Mouse (Mus musculus) limb, embryonic 10.5 days (tissue): ENCODE data around the gene Copz2. TPM values are rescaled to one million over a fixed set of nuclear protein-coding genes. Genes with fewer than 3 reads are reported as not detected.
"Not testable (repeated sequence)": the region's sequence is repeated elsewhere in the genome, so short reads cannot be mapped to it uniquely, and the experiment has no call there.

Source experiments
- DNase-seq: peaks from one replicate; pipeline ENCODE4 v3.0.0-alpha.2; 2017; ENCODE audit warnings: low spot score
- H3K27ac ChIP-seq: fragments of 300-500 bp; sonication (generic); 2 replicates; pipeline ENCODE4 v1.5.1; 2016; ENCODE audit warnings: mild to moderate bottlenecking
- H3K27me3 ChIP-seq: fragments of 300-500 bp; sonication (generic); 2 replicates; pipeline ENCODE4 v1.6.1; 2016; ENCODE audit warnings: low read depth, mild to moderate bottlenecking; ENCODE audit not compliant: poor library complexity, severe bottlenecking
- H3K36me3 ChIP-seq: fragments of 300-500 bp; sonication (generic); 2 replicates; pipeline ENCODE4 v1.6.1; 2016; ENCODE audit warnings: mild to moderate bottlenecking, moderate library complexity
- H3K4me1 ChIP-seq: fragments of 300-500 bp; sonication (generic); 2 replicates; pipeline ENCODE4 v1.6.1; 2016
- H3K4me3 ChIP-seq: fragments of 300-500 bp; sonication (generic); 2 replicates; pipeline ENCODE4 v1.5.1; 2016; ENCODE audit warnings: mild to moderate bottlenecking, moderate library complexity
- H3K9me3 ChIP-seq: fragments of 300-500 bp; sonication (generic); replicated peaks from 2 replicates; pipeline ENCODE4 v1.6.1; 2016; ENCODE audit warnings: mild to moderate bottlenecking
- WGBS: fragments of 180-500 bp; shearing (Covaris S2); methylation state at CpG from one replicate; pipeline ENCODE4 v1.1.7; 2016; 5-methylcytosine and 5-hydroxymethylcytosine counted together
- polyA plus RNA-seq: library from polyadenylated mRNA; unstranded; fragments of >200 nt; fragmentation: Nextera tagmentation; extraction: Ambion mirVana; gene quantifications from 2 replicates; pipeline ENCODE4 v1.2.1, GENCODE M21; 2016

The Copz2 gene
- polyA plus RNA-seq: 25.9 and 39.9 TPM in 2 replicates

- no peaks in the 10 kb centered on the region for H3K9me3 ChIP-seq
- peaks cover 8% of the 10 kb centered on the region for H3K27me3 ChIP-seq
- H3K27ac ChIP-seq: peak within 1 kb of the TSS; percentile 84
- peak within 1 kb of the TSS; percentile 76 for H3K4me3 ChIP-seq
- H3K4me1 ChIP-seq: peaks cover 27% of the 10 kb centered on the region
- WGBS: 2% methylated on average over 60 of the region's 60 CpGs
- H3K36me3 ChIP-seq: 0 out of 2 replicates have a peak, but pooled peaks cover 3% of the 10 kb centered on the region
- DNase-seq: peak; percentile 84
Observed at GRCm38 (mm10) chr11:96849681-96850467, at the start of gene Copz2. Gene Copz2 (plus strand): TSS chr11:96849870.

GRCm38 (mm10) chr11:96805606-96806005 lies 44.1 kb upstream of the Copz2 start:
- Histone ChIP-seq H3K4me3 (no peak overlapping the region), H3K4me1 (no peaks in the 10 kb centered on the region), H3K9me3 (no peaks in the 10 kb centered on the region), H3K27ac (no peak overlapping the region), H3K27me3 (no peaks in the 10 kb centered on the region), H3K36me3 (peaks cover 99% of the 10 kb centered on the region)
- DNase-seq: no peak
- 97% methylated on average over 5 of the region's 5 CpGs for WGBS

GRCm38 (mm10) chr11:96808066-96808465 lies 41.6 kb upstream of the Copz2 start:
- Histone ChIP-seq H3K4me1 (no peaks in the 10 kb centered on the region), H3K9me3 (no peaks in the 10 kb centered on the region), H3K27ac (no peak overlapping the region), H3K36me3 (peaks cover 100% of the 10 kb centered on the region), H3K27me3 (no peaks in the 10 kb centered on the region), H3K4me3 (no peak overlapping the region)
- WGBS: 85% methylated on average over 1 of the region's 1 CpGs
- no peak for DNase-seq

- 97% methylated on average over 6 of the region's 6 CpGs for WGBS
- Histone ChIP-seq H3K27ac (no peak overlapping the region), H3K36me3 (peaks cover 97% of the 10 kb centered on the region), H3K27me3 (no peaks in the 10 kb centered on the region), H3K4me3 (no peak overlapping the region), H3K4me1 (no peaks in the 10 kb centered on the region), H3K9me3 (no peaks in the 10 kb centered on the region)
- DNase-seq: no peak
Observed at GRCm38 (mm10) chr11:96809562-96810235, 40.0 kb upstream of the Copz2 start.

GRCm38 (mm10) chr11:96811188-96811587 lies 38.5 kb upstream of the Copz2 start:
- 87% methylated on average over 1 of the region's 1 CpGs for WGBS
- H3K4me3 ChIP-seq, H3K27ac ChIP-seq, DNase-seq, H3K27me3 ChIP-seq, H3K9me3 ChIP-seq, H3K4me1 ChIP-seq: not testable (repeated sequence)
- H3K36me3 ChIP-seq: peaks cover 97% of the 10 kb centered on the region

GRCm38 (mm10) chr11:96813455-96813854 lies 36.2 kb upstream of the Copz2 start:
- Histone ChIP-seq H3K27ac (no peak overlapping the region), H3K4me3 (no peak overlapping the region), H3K27me3 (no peaks in the 10 kb centered on the region), H3K4me1 (no peaks in the 10 kb centered on the region), H3K9me3 (no peaks in the 10 kb centered on the region), H3K36me3 (peaks cover 97% of the 10 kb centered on the region)
- 86% methylated on average over 4 of the region's 4 CpGs for WGBS
- no peak for DNase-seq

GRCm38 (mm10) chr11:96813920-96814319 lies 35.8 kb upstream of the Copz2 start:
- DNase-seq: no peak
- no peak overlapping the region for H3K27ac ChIP-seq
- H3K4me1 ChIP-seq: no peaks in the 10 kb centered on the region
- WGBS: 91% methylated on average over 5 of the region's 5 CpGs
- H3K9me3 ChIP-seq: no peaks in the 10 kb centered on the region
- no peak overlapping the region for H3K4me3 ChIP-seq
- no peaks in the 10 kb centered on the region for H3K27me3 ChIP-seq
- peaks cover 97% of the 10 kb centered on the region for H3K36me3 ChIP-seq

- Histone ChIP-seq H3K27ac (no peak overlapping the region), H3K36me3 (peaks cover 97% of the 10 kb centered on the region), H3K9me3 (no peaks in the 10 kb centered on the region), H3K4me1 (no peaks in the 10 kb centered on the region), H3K27me3 (no peaks in the 10 kb centered on the region), H3K4me3 (no peak overlapping the region)
- WGBS: 89% methylated on average over 2 of the region's 2 CpGs
- no peak for DNase-seq
Observed at GRCm38 (mm10) chr11:96814443-96814842, 35.2 kb upstream of the Copz2 start.

GRCm38 (mm10) chr11:96815895-96816294 lies 33.8 kb upstream of the Copz2 start:
- 92% methylated on average over 2 of the region's 2 CpGs for WGBS
- no peaks in the 10 kb centered on the region for H3K27me3 ChIP-seq
- no peak overlapping the region for H3K4me3 ChIP-seq
- H3K4me1 ChIP-seq: no peaks in the 10 kb centered on the region
- H3K27ac ChIP-seq: no peak overlapping the region
- DNase-seq: no peak
- H3K9me3 ChIP-seq: no peaks in the 10 kb centered on the region
- H3K36me3 ChIP-seq: peaks cover 97% of the 10 kb centered on the region

- 92% methylated on average over 1 of the region's 1 CpGs for WGBS
- H3K4me3 ChIP-seq: no peak overlapping the region
- H3K27ac ChIP-seq: no peak overlapping the region
- no peak for DNase-seq
- H3K36me3 ChIP-seq: peaks cover 97% of the 10 kb centered on the region
- no peaks in the 10 kb centered on the region for H3K27me3 ChIP-seq
- no peaks in the 10 kb centered on the region for H3K9me3 ChIP-seq
- H3K4me1 ChIP-seq: no peaks in the 10 kb centered on the region
Observed at GRCm38 (mm10) chr11:96816494-96816893, 33.2 kb upstream of the Copz2 start.

- no peak for DNase-seq
- Histone ChIP-seq H3K4me1 (no peaks in the 10 kb centered on the region), H3K27me3 (no peaks in the 10 kb centered on the region), H3K9me3 (no peaks in the 10 kb centered on the region), H3K4me3 (no peak overlapping the region), H3K36me3 (peaks cover 97% of the 10 kb centered on the region), H3K27ac (no peak overlapping the region)
- 93% methylated on average over 5 of the region's 5 CpGs for WGBS
Observed at GRCm38 (mm10) chr11:96816979-96817378, 32.7 kb upstream of the Copz2 start.

GRCm38 (mm10) chr11:96818128-96818710 lies 31.5 kb upstream of the Copz2 start:
- WGBS: 92% methylated on average over 8 of the region's 8 CpGs
- no peaks in the 10 kb centered on the region for H3K27me3 ChIP-seq
- peaks cover 9% of the 10 kb centered on the region for H3K4me1 ChIP-seq
- H3K4me3 ChIP-seq: no peak overlapping the region
- peaks cover 97% of the 10 kb centered on the region for H3K36me3 ChIP-seq
- DNase-seq: no peak
- no peaks in the 10 kb centered on the region for H3K9me3 ChIP-seq
- no peak overlapping the region for H3K27ac ChIP-seq

GRCm38 (mm10) chr11:96821956-96822355 lies 27.7 kb upstream of the Copz2 start:
- H3K4me3 ChIP-seq: no peak overlapping the region
- H3K27ac ChIP-seq: no peak overlapping the region
- H3K36me3 ChIP-seq: peaks cover 95% of the 10 kb centered on the region
- no peak for DNase-seq
- H3K27me3 ChIP-seq: no peaks in the 10 kb centered on the region
- H3K9me3 ChIP-seq: no peaks in the 10 kb centered on the region
- 90% methylated on average over 10 of the region's 10 CpGs for WGBS
- peaks cover 47% of the 10 kb centered on the region for H3K4me1 ChIP-seq
